Mouse (Mus musculus) olfactory bulb, adult 2 months (tissue): ENCODE data around the gene Enpp6.

Source experiments
- CTCF ChIP-seq: fragments of 200-500 bp; IDR thresholded peaks from 2 replicates; pipeline ENCODE4 v1.5.1; 2012; ENCODE audit warnings: low read depth, mild to moderate bottlenecking, low read length, moderate library complexity; ENCODE audit not compliant: insufficient read depth
- POLR2A ChIP-seq: fragments of 200-500 bp; IDR thresholded peaks from 2 replicates; pipeline ENCODE4 v1.6.1; 2012; ENCODE audit warnings: mild to moderate bottlenecking, low read depth, low read length, moderate library complexity; ENCODE audit not compliant: insufficient read depth

GRCm38 (mm10) chr8:47136047-47136446 lies 149.4 kb downstream of the Enpp6 start:
- no peak for TF ChIP-seq CTCF
- no peak for TF ChIP-seq POLR2A
